Mouse (Mus musculus): Measurements from ENCODE around the gene Tbck. TPM values are rescaled to one million over a fixed set of nuclear protein-coding genes. Genes with fewer than 3 reads are reported as not detected.

The Tbck gene
- polyA plus RNA-seq (2012; rRNA removed), result 6.0 and 7.4 TPM in 2 replicates

DNA sequence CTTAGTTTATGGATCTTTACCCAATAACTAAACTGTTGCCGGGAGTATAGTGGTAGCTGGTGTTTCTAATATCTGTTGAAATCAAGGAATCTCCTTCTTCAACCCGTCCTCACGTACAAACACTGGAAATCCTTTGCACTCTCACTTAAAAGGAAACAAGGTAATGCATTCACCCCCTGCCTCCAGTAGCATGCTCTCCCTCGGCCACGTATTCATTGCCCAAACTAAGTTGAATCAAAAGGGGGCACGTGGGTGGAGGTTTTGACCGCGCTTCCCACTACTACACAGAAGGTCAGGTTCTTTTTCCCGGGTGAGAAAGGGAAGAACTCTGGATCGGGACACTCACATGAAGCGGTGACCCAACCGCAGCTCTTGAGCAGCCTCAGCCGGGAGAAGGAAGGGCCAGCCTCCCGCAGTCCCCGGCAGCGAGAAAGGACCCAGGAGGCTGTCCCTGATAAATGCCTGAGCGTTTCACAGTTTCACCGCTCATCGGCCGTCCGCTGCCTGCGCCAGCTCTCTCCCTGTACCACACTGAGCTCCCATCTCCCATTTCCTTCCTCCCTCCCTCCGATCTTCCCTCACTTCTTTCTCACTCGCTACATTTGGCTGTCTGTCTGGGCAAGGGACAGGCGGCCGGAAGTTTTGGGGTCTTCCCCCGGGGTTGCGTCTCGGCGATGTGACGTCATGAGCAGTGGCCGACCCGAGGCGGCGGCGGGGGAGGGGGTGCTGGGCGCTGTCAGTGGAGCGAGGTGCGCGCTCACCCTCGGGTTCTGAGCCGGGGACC is at the start of gene Tbck:
Gene Tbck (plus strand): TSS at position 698 of the 784 bp plus-strand sequence.

DNA sequence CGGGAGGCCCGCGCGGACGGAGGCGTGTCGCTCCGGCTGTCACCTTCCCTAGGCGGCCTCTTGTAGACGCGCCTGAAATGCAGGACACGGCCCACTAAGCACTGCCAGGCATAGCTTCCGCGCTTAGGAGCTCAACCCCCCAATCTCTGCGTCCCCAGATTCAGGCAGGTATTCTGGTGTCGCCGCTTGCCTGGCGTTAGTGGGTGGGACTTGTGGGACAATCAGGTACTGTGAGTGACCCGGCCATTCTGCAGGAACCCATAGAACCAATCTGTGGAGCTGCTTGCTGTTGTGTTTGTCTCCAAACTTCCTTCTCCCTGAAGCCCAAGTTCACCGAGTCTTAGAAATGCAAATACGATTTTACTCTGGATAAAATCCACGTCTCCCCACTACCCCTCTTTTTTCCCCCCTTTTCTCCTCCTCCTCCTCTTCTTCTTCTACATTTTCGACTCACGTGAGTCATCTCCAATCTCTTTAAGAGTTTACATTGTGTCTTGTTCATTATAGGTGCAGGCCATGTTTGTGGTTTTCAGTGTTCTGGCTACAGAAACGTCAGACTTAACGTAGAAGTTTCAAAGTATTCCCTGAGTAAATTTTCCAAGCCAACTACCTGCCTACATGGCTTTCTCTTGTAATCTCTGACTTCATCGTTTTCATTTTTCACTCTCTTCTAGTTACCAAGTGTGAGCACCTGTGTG is 436 bp downstream of the Tbck start, which contains the start of gene Aimp1:
Gene Aimp1 (minus strand): TSS at position 140 of the 698 bp plus-strand sequence.

Other genes starting within 250 kb of the Tbck start
- 0.32 and 0.66 TPM in 2 replicates for gene Gimd1, start 54.3 kb upstream of the Tbck start, polyA plus RNA-seq (2012; rRNA removed)
- 101 and 131 TPM in 2 replicates for gene Aimp1, start 226 bp downstream of the Tbck start, polyA plus RNA-seq (2012; rRNA removed)

Data from central nervous system, embryonic 11.5 days (tissue).